ENCODE assay signal across 10 mouse cellular contexts in genomic region chr11:97537580-97538089, GRCm38 (mm10). TPM values are rescaled to one million over a fixed set of nuclear protein-coding genes. Genes with fewer than 3 reads are reported as not detected.
A peak's percentile ranks its signal among the peaks of the same experiment; 100 is the strongest.
DNase-seq lines count a peak whose midpoint lies in the region; ATAC-seq and TF ChIP-seq lines count a peak whose summit lies in the region.
"Had no signal": no experiment of that assay in that cellular context is flagged by ENCODE, and none has a peak within 500 bp of the region (broad histone marks: within the 10 kb centered on the region; RNA-seq: fewer than 3 reads in every experiment).

No protein-coding gene starts in this region.

- DNase-seq in layer of hippocampus, adult 2 months (ENCODE audit: low spot score in 2 of 2): no peak
- no peak for DNase-seq in layer of hippocampus, adult 9-10 months (ENCODE audit: low spot score)
- peak; percentile 71 to 73 for DNase-seq in cerebellum, postnatal 10 days
- DNase-seq in embryonic facial prominence, embryonic 14.5 days (ENCODE audit: low spot score): no peak
- no peak for DNase-seq in layer of hippocampus, postnatal 36 days
- DNase-seq in gastrocnemius, adult 8-10 months (ENCODE audit: low spot score in 2 of 2): no peak
- DNase-seq: kidney, adult 9 months had no signal

- no peak for TF ChIP-seq CTCF in layer of hippocampus, adult 2 months (conservative IDR thresholded peaks at IDR 0.05)

- H3K4me2 ChIP-seq in embryonic facial prominence, embryonic 14.5 days (ENCODE audit: low read depth, low read length): peak overlapping the region; percentile 64
- H3K4me2 ChIP-seq in limb, embryonic 13.5 days (replicated peaks): peak overlapping the region; percentile 83

- no peaks in the 10 kb centered on the region for H3K36me3 ChIP-seq in embryonic facial prominence, embryonic 14.5 days (ENCODE audit: control insufficient read depth, insufficient read depth, low read length)
- no peaks in the 10 kb centered on the region for H3K36me3 ChIP-seq in limb, embryonic 13.5 days

- ATAC-seq in embryonic facial prominence, embryonic 14.5 days (ENCODE audit: low read depth): no peak
- ATAC-seq in limb, embryonic 13.5 days (ENCODE audit: low FRiP score, low read depth): no peak

- peaks cover 25% of the 10 kb centered on the region for H3K4me1 ChIP-seq in embryonic facial prominence, embryonic 14.5 days (ENCODE audit: control insufficient read depth, insufficient read depth, low read length)
- peaks cover 43% of the 10 kb centered on the region for H3K4me1 ChIP-seq in limb, embryonic 13.5 days

- H3K4me3 ChIP-seq in layer of hippocampus, adult 2 months: peak overlapping the region; percentile 2; the same call in 1 of the 2 replicates
- no peak overlapping the region for H3K4me3 ChIP-seq in embryonic facial prominence, embryonic 14.5 days (ENCODE audit: low read depth, low read length)
- H3K4me3 ChIP-seq in limb, embryonic 13.5 days: peak overlapping the region; percentile 46

- H3K27me3 ChIP-seq in embryonic facial prominence, embryonic 14.5 days (replicated peaks; ENCODE audit: control insufficient read depth, insufficient read depth, low read length): peaks cover 59% of the 10 kb centered on the region
- H3K27me3 ChIP-seq in limb, embryonic 13.5 days: peaks cover 87% of the 10 kb centered on the region

- H3K9ac ChIP-seq in embryonic facial prominence, embryonic 14.5 days (ENCODE audit: low read depth, low read length): no peak overlapping the region
- H3K9ac ChIP-seq in limb, embryonic 13.5 days: no peak overlapping the region; the same call in 1 of the 2 replicates

- H3K9me3 ChIP-seq in embryonic facial prominence, embryonic 14.5 days (ENCODE audit: control insufficient read depth, low read length): no peaks in the 10 kb centered on the region
- H3K9me3 ChIP-seq in limb, embryonic 13.5 days: 0 out of 2 replicates have a peak, but pooled peaks cover 3% of the 10 kb centered on the region

- 20% methylated on average over 12 of the region's 12 CpGs for WGBS in embryonic facial prominence, embryonic 14.5 days
- 21% methylated on average over 12 of the region's 12 CpGs for WGBS in limb, embryonic 13.5 days

- peak overlapping the region; percentile 87 for H3K27ac ChIP-seq in layer of hippocampus, adult 2 months
- H3K27ac ChIP-seq in embryonic facial prominence, embryonic 14.5 days (replicated peaks; ENCODE audit: low read depth, low read length): no peak overlapping the region
- H3K27ac ChIP-seq in limb, embryonic 13.5 days: no peak overlapping the region

RNA-seq across cellular contexts. Expression of gene 4933428G20Rik, which starts 37.5 kb away (rescaled TPM):
- total RNA-seq in layer of hippocampus, adult 2 months (2021): under 1 TPM in 1 of 2 experiments, not detected in 1; 0.25 TPM
- 0.13 TPM in 1 of 2 replicates, not detected in the other for polyA plus RNA-seq in embryonic facial prominence, embryonic 14.5 days (2014; fragmentation: Nextera tagmentation; extraction: Ambion mirVana)
- polyA plus RNA-seq in limb, embryonic 13.5 days (2015; fragmentation: Nextera tagmentation; extraction: Ambion mirVana): 1.1 and 1.5 TPM in 2 replicates
- total RNA-seq in layer of hippocampus, postnatal 36 days (2021): not detected
- total RNA-seq in gastrocnemius, adult 8-10 months (2022): not detected
- total RNA-seq: megakaryocyte-erythroid progenitor cell, adult 5-6 weeks had no signal
- polyA plus RNA-seq: spleen, adult 2 months had no signal

RNA-seq across cellular contexts. Expression of gene Srcin1, which starts 38.4 kb away (rescaled TPM):
- 100 to 1,000 TPM; 226 to 232 TPM for total RNA-seq in layer of hippocampus, adult 2 months (2021)
- polyA plus RNA-seq in embryonic facial prominence, embryonic 14.5 days (2014; fragmentation: Nextera tagmentation; extraction: Ambion mirVana): 0.76 and 1.6 TPM in 2 replicates
- polyA plus RNA-seq in limb, embryonic 13.5 days (2015; fragmentation: Nextera tagmentation; extraction: Ambion mirVana): 0.32 and 0.48 TPM in 2 replicates
- total RNA-seq in layer of hippocampus, postnatal 36 days (2021): 100 to 1,000 TPM; 230 to 247 TPM
- 1 to 10 TPM; 1.1 to 2.5 (median 1.6) TPM for total RNA-seq in gastrocnemius, adult 8-10 months (2022)
- total RNA-seq: megakaryocyte-erythroid progenitor cell, adult 5-6 weeks had no signal

Comparison
In these comparisons a context has a peak if more than half of its experiments do, and no peak if none do; other contexts are left out.
1. DNase-seq: peak in cerebellum, postnatal 10 days (2 of 2); none in layer of hippocampus, adult 2 months (0 of 2), layer of hippocampus, adult 9-10 months (single experiment), embryonic facial prominence, embryonic 14.5 days (single experiment), layer of hippocampus, postnatal 36 days (0 of 2) and gastrocnemius, adult 8-10 months (0 of 2).
2. RNA of gene Srcin1, which starts 38.4 kb away (total RNA-seq): 230 to 247 TPM in layer of hippocampus, postnatal 36 days and 226 to 232 TPM in layer of hippocampus, adult 2 months; 1.1 to 2.5 TPM in gastrocnemius, adult 8-10 months; every median in the first group is over 10 times any median in the second.